Mouse (Mus musculus) hindbrain, embryonic 12.5 days (tissue): Measurements from ENCODE around the gene Fxyd3. TPM values are rescaled to one million over a fixed set of nuclear protein-coding genes. Genes with fewer than 3 reads are reported as not detected.

Source experiments
- ATAC-seq: fragments of 200-750 bp; cut with Nextera tagmentation; 2 replicates; pipeline ENCODE4 v1.8.0; 2017; ENCODE audit warnings: moderate TSS enrichment; ENCODE audit not compliant: low FRiP score
- H3K27ac ChIP-seq: fragments of 300-500 bp; sonication (generic); 2 replicates; pipeline ENCODE4 v1.5.1; 2016; ENCODE audit warnings: mild to moderate bottlenecking
- H3K27me3 ChIP-seq: fragments of 300-500 bp; sonication (generic); 2 replicates; pipeline ENCODE4 v1.6.1; 2016; ENCODE audit warnings: mild to moderate bottlenecking
- H3K36me3 ChIP-seq: fragments of 300-500 bp; sonication (generic); 2 replicates; pipeline ENCODE4 v1.6.1; 2016; ENCODE audit warnings: mild to moderate bottlenecking
- H3K4me1 ChIP-seq: fragments of 300-500 bp; sonication (generic); 2 replicates; pipeline ENCODE4 v1.6.1; 2016
- H3K4me2 ChIP-seq: fragments of 300-500 bp; sonication (generic); replicated peaks from 2 replicates; pipeline ENCODE4 v1.6.1; 2016; ENCODE audit warnings: mild to moderate bottlenecking
- H3K4me3 ChIP-seq: fragments of 300-500 bp; sonication (generic); 2 replicates; pipeline ENCODE4 v1.5.1; 2016; ENCODE audit warnings: mild to moderate bottlenecking
- H3K9ac ChIP-seq: fragments of 300-500 bp; sonication (generic); 2 replicates; pipeline ENCODE4 v1.6.1; 2016; ENCODE audit warnings: mild to moderate bottlenecking, moderate library complexity
- H3K9me3 ChIP-seq: fragments of 300-500 bp; sonication (generic); replicated peaks from 2 replicates; pipeline ENCODE4 v1.6.1; 2016; ENCODE audit warnings: mild to moderate bottlenecking
- WGBS: fragments of 180-500 bp; shearing (Covaris S2); methylation state at CpG from one replicate; pipeline ENCODE4 v1.1.7; 2016; 5-methylcytosine and 5-hydroxymethylcytosine counted together
- polyA plus RNA-seq: library from polyadenylated mRNA; unstranded; fragments of >200 nt; fragmentation: Nextera tagmentation; extraction: Ambion mirVana; gene quantifications from 2 replicates; pipeline ENCODE4 v1.2.1, GENCODE M21; 2016

The Fxyd3 gene
- polyA plus RNA-seq, 1 experiment from 2014 or later: 12.3 TPM

- Histone ChIP-seq H3K4me1 (peaks cover 26% of the 10 kb centered on the region), H3K27ac (no peak overlapping the region), H3K9ac (no peak overlapping the region), H3K9me3 (peaks cover 4% of the 10 kb centered on the region; the same call in 1 of the 2 replicates), H3K4me2 (no peak overlapping the region), H3K27me3 (no peaks in the 10 kb centered on the region), H3K4me3 (no peak overlapping the region), H3K36me3 (no peaks in the 10 kb centered on the region)
- ATAC-seq: no peak
- 45% methylated on average over 1 of the region's 1 CpGs for WGBS
Observed at GRCm38 (mm10) chr7:31081106-31081505, 4.6 kb upstream of the Fxyd3 start.

- no peak overlapping the region for H3K27ac ChIP-seq
- no peak overlapping the region for H3K4me3 ChIP-seq
- H3K9ac ChIP-seq: no peak overlapping the region
- H3K9me3 ChIP-seq: no peaks in the 10 kb centered on the region
- WGBS: 52% methylated on average over 3 of the region's 3 CpGs
- peaks cover 26% of the 10 kb centered on the region for H3K4me1 ChIP-seq
- no peaks in the 10 kb centered on the region for H3K27me3 ChIP-seq
- no peak for ATAC-seq
- H3K4me2 ChIP-seq: no peak overlapping the region
- no peaks in the 10 kb centered on the region for H3K36me3 ChIP-seq
Observed at GRCm38 (mm10) chr7:31080611-31081010, 4.1 kb upstream of the Fxyd3 start.

GRCm38 (mm10) chr7:31079670-31080069 lies 3.2 kb upstream of the Fxyd3 start:
- Histone ChIP-seq H3K9ac (no peak overlapping the region), H3K4me2 (no peak overlapping the region), H3K36me3 (no peaks in the 10 kb centered on the region), H3K27me3 (no peaks in the 10 kb centered on the region), H3K4me1 (peaks cover 20% of the 10 kb centered on the region), H3K9me3 (no peaks in the 10 kb centered on the region), H3K4me3 (no peak overlapping the region), H3K27ac (no peak overlapping the region)
- WGBS: 91% methylated on average over 8 of the region's 8 CpGs
- ATAC-seq: no peak

GRCm38 (mm10) chr7:31077885-31078445 lies 1.5 kb upstream of the Fxyd3 start:
- peaks cover 17% of the 10 kb centered on the region for H3K4me1 ChIP-seq
- H3K4me2 ChIP-seq: no peak overlapping the region
- ATAC-seq: no peak
- no peaks in the 10 kb centered on the region for H3K27me3 ChIP-seq
- WGBS: 46% methylated on average over 5 of the region's 5 CpGs
- H3K36me3 ChIP-seq: no peaks in the 10 kb centered on the region
- no peak overlapping the region for H3K27ac ChIP-seq
- no peak overlapping the region for H3K9ac ChIP-seq
- H3K9me3 ChIP-seq: no peaks in the 10 kb centered on the region
- H3K4me3 ChIP-seq: no peak overlapping the region

GRCm38 (mm10) chr7:31077470-31077869 lies 966 bp upstream of the Fxyd3 start:
- no peak for ATAC-seq
- 48% methylated on average over 6 of the region's 6 CpGs for WGBS
- H3K36me3 ChIP-seq: no peaks in the 10 kb centered on the region

GRCm38 (mm10) chr7:31074713-31075069 lies 1.8 kb downstream of the Fxyd3 start:
- H3K9me3 ChIP-seq: no peaks in the 10 kb centered on the region
- peak overlapping the region; percentile 24; the same call in 1 of the 2 replicates for H3K27ac ChIP-seq
- no peaks in the 10 kb centered on the region for H3K36me3 ChIP-seq
- peaks cover 23% of the 10 kb centered on the region for H3K4me1 ChIP-seq
- H3K4me3 ChIP-seq: no peak overlapping the region
- no peaks in the 10 kb centered on the region for H3K27me3 ChIP-seq
- ATAC-seq: no peak
- H3K4me2 ChIP-seq: no peak overlapping the region
- 78% methylated on average over 5 of the region's 5 CpGs for WGBS
- H3K9ac ChIP-seq: no peak overlapping the region

More at GRCm38 (mm10) chr7:31077470-31077869, 966 bp upstream of the Fxyd3 start:
- Histone ChIP-seq H3K4me2 (no peak overlapping the region), H3K27ac (no peak overlapping the region), H3K4me3 (no peak overlapping the region), H3K27me3 (no peaks in the 10 kb centered on the region), H3K4me1 (peaks cover 13% of the 10 kb centered on the region), H3K9me3 (no peaks in the 10 kb centered on the region), H3K9ac (no peak overlapping the region)

- ATAC-seq: 0 out of 2 replicates have a peak, but pooled peaks have one; percentile 6
- Histone ChIP-seq H3K4me2 (no peak overlapping the region), H3K9ac (no peak overlapping the region), H3K4me1 (peaks cover 23% of the 10 kb centered on the region), H3K36me3 (no peaks in the 10 kb centered on the region), H3K27me3 (no peaks in the 10 kb centered on the region), H3K27ac (peak overlapping the region; percentile 24), H3K4me3 (no peak overlapping the region), H3K9me3 (no peaks in the 10 kb centered on the region)
- WGBS: 60% methylated on average over 7 of the region's 7 CpGs
Observed at GRCm38 (mm10) chr7:31074061-31074712, 2.3 kb downstream of the Fxyd3 start.

GRCm38 (mm10) chr7:31073546-31073945 lies 3.0 kb downstream of the Fxyd3 start:
- Histone ChIP-seq H3K9me3 (no peaks in the 10 kb centered on the region), H3K4me3 (no peak overlapping the region)

GRCm38 (mm10) chr7:31072326-31072725 lies 4.2 kb downstream of the Fxyd3 start:
- Histone ChIP-seq H3K4me1 (peaks cover 16% of the 10 kb centered on the region), H3K27me3 (no peaks in the 10 kb centered on the region), H3K27ac (no peak overlapping the region), H3K9ac (no peak overlapping the region), H3K36me3 (no peaks in the 10 kb centered on the region), H3K4me2 (no peak overlapping the region), H3K9me3 (no peaks in the 10 kb centered on the region), H3K4me3 (no peak overlapping the region)
- WGBS: 47% methylated on average over 9 of the region's 9 CpGs
- ATAC-seq: no peak

More at GRCm38 (mm10) chr7:31073546-31073945, 3.0 kb downstream of the Fxyd3 start:
- no peaks in the 10 kb centered on the region for H3K36me3 ChIP-seq
- H3K4me1 ChIP-seq: peaks cover 23% of the 10 kb centered on the region
- no peaks in the 10 kb centered on the region for H3K27me3 ChIP-seq
- no peak overlapping the region for H3K27ac ChIP-seq
- H3K9ac ChIP-seq: no peak overlapping the region
- no peak for ATAC-seq
- H3K4me2 ChIP-seq: no peak overlapping the region

- Histone ChIP-seq H3K27me3 (no peaks in the 10 kb centered on the region; the same call in 1 of the 2 replicates), H3K36me3 (no peaks in the 10 kb centered on the region), H3K9me3 (no peaks in the 10 kb centered on the region), H3K9ac (no peak overlapping the region), H3K4me2 (no peak overlapping the region), H3K27ac (no peak overlapping the region), H3K4me1 (peaks cover 13% of the 10 kb centered on the region), H3K4me3 (no peak overlapping the region)
- ATAC-seq: no peak
- WGBS: 85% methylated on average over 6 of the region's 6 CpGs
Observed at GRCm38 (mm10) chr7:31070324-31070723, 6.2 kb downstream of the Fxyd3 start.

- Histone ChIP-seq H3K9me3 (no peaks in the 10 kb centered on the region), H3K36me3 (no peaks in the 10 kb centered on the region), H3K9ac (no peak overlapping the region), H3K27ac (no peak overlapping the region), H3K4me3 (no peak overlapping the region), H3K4me2 (no peak overlapping the region), H3K27me3 (no peaks in the 10 kb centered on the region; the same call in 1 of the 2 replicates), H3K4me1 (peaks cover 13% of the 10 kb centered on the region)
- no peak for ATAC-seq
- WGBS: 84% methylated on average over 14 of the region's 14 CpGs
Observed at GRCm38 (mm10) chr7:31069491-31069890, 7.0 kb downstream of the Fxyd3 start.

- WGBS: 40% methylated on average over 5 of the region's 5 CpGs
- Histone ChIP-seq H3K27me3 (no peaks in the 10 kb centered on the region; the same call in 1 of the 2 replicates), H3K4me3 (no peak overlapping the region), H3K9me3 (no peaks in the 10 kb centered on the region), H3K4me1 (peaks cover 10% of the 10 kb centered on the region), H3K27ac (no peak overlapping the region), H3K36me3 (no peaks in the 10 kb centered on the region), H3K9ac (no peak overlapping the region), H3K4me2 (no peak overlapping the region)
- no peak for ATAC-seq
Observed at GRCm38 (mm10) chr7:31067836-31068235, 8.7 kb downstream of the Fxyd3 start.

- WGBS: 89% methylated on average over 12 of the region's 12 CpGs
- H3K4me2 ChIP-seq: no peak overlapping the region
- H3K27ac ChIP-seq: no peak overlapping the region
- no peaks in the 10 kb centered on the region for H3K9me3 ChIP-seq
- H3K9ac ChIP-seq: no peak overlapping the region
- no peaks in the 10 kb centered on the region; the same call in 1 of the 2 replicates for H3K27me3 ChIP-seq
- no peak for ATAC-seq
- no peak overlapping the region for H3K4me3 ChIP-seq
- no peaks in the 10 kb centered on the region for H3K36me3 ChIP-seq
- H3K4me1 ChIP-seq: peaks cover 6% of the 10 kb centered on the region; the same call in 1 of the 2 replicates
Observed at GRCm38 (mm10) chr7:31063074-31063560, 13.4 kb downstream of the Fxyd3 start.
